Mouse (Mus musculus) heart, adult 11 months (tissue): Measurements from ENCODE around the gene Fam178b.
"Not testable (repeated sequence)": the region's sequence is repeated elsewhere in the genome, so short reads cannot be mapped to it uniquely, and the experiment has no call there.

Source experiments
- DNase-seq: peaks from one replicate; pipeline ENCODE4 v3.0.0; 2022

Gene Fam178b

DNA sequence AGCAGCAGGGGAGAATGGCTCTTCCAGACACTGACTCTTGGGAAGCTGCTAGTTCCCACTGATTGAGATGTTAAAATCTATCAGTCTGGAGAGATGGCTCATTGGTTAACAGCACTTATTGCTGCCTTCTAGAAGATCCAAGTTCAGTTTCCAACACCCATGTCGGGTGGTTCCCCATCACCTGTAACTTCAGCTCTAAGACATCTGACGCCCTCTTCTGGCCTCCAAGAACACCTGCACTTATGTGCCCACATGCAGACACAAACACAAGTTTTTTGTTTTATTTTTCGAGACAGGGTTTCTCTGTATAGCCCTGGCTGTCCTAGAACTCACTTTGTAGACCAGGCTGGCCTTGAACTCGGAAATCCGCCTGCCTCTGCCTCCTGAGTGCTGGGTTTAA, 67.0 kb downstream of the Fam178b start:
- DNase-seq: not testable (repeated sequence)

DNA sequence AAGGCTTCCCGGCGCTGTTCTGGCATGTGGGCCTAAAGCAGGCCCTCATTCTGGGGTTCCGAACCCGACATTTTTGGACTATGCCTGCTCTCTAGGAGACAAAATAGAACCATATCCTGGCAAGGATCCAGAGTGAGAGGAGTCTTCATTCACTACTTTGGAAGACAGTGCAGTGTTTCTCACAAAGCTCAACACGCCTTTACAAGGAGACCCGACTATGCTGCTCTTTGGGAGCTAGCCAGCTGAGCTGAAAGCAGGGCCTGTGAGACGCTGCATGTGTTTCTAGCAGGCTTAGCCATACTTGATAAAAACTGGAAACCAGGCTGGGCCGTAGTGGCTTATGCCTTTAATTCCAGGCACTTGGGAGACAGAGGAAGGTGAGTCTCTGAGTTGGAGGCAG, 67.8 kb downstream of the Fam178b start:
- peak; percentile 90 for DNase-seq

DNA sequence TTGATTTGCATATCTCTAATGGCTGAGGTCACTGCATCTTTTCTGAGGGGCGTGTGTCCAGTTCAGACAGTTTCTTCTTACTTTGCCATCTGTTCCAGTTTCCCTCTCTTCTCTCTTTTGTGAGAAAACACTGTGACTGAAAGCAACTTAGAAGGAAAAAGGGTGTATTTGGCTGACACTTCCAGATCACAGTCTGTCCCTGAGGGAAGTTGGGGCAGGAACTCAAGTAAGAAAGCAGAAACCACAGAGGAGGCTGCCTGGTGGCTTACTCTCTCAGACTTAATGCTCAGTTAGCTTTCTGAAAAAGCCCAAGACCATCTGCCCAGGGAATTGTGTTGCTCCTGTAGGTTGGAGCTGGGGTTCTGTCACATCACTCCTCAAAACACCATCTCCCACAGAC, 68.4 kb downstream of the Fam178b start:
- DNase-seq: peak; percentile 85

DNA sequence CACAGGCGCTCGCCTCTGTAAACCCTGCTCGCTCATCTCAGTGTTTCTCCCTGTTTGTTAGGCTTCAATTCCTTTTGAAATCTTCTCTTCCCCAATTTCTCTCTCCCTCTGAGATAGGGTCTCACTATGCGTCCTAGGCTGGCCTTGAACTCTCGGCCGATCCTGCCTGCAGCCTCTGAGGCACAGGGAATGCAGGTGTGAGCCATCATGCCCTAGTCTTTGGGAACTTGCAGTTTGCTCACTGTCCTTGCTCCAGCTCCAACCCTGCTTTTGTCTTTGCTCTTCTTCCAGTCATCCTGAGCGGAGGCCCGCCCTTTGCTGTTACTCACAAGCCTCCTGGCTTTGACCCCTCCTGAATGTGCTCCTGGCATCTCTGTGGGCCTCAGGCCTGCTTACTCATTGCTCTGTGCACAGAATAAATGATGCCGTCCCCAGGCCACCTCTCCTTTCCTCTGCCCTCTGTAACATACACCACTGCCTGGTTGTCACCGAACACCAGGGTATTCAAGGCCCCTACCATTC, 69.5 kb downstream of the Fam178b start:
- peak; percentile 87 for DNase-seq

DNA sequence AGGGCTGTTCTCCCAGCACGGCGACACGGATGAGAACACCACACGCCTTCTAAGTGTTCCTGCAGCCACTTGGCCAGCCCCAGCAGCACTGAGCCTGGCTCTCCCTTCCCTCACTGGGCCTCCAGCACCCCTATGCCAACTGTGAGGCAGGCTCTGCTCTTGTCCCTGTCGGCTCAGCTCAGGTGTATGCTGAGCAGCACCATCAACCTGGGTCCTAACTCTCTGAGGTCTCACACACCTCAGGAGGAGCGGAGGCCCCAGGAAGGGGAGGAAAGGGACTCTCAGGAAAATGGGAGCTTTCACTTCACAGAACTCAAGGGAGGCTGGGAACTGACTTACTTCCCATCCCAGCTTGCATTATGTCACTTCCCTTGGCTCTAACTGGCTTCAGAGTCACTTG, 70.6 kb downstream of the Fam178b start:
- DNase-seq: peak; percentile 97

DNA sequence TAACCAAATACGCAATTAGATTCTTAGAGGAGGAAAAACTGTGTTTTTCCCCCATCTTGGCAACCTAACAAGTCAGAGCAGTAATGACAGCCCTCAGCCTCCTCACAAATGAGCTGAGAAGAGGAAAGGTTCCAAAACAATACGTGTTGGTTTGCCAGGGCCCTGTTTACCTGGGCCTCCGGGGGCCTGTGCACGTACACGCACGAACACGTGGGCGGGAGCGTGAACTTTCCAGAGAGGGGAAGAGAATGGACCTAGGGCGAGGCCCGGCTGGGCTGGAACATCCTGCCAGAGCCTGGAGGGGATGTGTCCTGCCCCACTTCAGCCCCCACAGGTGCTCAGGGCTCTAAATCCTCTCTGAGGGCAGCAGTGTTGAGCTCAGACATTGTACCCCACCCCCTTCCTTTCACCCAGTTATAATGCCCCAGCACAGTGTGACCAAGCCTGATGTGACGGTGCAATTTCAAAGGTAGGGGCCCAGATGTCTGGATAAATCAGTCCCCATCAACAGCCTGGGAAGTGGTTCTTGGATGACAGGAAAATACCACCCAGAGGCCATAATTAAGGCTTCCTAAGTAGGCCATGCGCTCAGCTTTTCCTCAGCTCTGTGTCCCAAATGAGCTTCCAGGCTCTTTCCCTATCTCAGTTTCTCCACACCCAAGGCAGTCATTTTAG, 71.4 kb downstream of the Fam178b start:
- DNase-seq: peak; percentile 99

DNA sequence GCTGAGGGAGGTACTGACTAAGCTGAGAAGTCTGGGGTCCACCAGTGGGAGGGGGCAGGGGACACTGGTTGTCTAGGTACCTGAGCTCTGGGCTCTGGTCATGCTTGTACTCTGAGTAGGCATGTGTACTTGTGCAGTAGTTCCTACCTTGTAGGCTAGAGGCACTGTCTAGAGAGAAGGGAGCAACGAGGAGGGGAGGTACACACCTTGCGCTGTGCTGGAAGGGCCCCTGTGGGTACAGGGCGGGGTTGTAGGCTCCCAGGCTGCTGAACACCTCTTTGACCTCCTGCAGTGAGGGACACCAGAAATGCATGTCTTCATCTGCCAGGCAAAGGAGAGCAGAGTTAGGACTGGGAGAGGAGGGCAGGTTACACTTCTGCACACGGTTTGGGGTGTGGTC, 74.8 kb downstream of the Fam178b start:
- DNase-seq: no peak

DNA sequence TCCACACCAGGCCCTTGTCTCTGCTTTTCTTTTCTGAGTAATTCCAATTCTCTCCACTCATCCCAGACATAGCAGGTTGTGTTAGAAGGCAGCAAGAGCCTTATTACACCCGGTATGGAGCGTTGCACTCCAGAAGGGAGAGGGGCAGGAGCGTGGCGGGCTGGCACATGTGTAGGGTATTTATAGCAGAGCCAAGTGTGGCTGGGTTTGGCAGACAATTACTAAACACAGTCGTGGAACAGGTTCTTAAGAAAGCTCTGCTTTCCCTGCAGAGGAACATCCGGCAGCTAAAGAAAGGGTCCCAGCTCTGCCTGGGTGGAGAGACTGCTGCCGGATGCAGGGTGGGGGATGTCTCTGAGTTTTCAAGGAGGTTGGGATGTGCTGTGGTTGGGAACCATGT, 76.0 kb downstream of the Fam178b start:
- DNase-seq: peak; percentile 92

DNA sequence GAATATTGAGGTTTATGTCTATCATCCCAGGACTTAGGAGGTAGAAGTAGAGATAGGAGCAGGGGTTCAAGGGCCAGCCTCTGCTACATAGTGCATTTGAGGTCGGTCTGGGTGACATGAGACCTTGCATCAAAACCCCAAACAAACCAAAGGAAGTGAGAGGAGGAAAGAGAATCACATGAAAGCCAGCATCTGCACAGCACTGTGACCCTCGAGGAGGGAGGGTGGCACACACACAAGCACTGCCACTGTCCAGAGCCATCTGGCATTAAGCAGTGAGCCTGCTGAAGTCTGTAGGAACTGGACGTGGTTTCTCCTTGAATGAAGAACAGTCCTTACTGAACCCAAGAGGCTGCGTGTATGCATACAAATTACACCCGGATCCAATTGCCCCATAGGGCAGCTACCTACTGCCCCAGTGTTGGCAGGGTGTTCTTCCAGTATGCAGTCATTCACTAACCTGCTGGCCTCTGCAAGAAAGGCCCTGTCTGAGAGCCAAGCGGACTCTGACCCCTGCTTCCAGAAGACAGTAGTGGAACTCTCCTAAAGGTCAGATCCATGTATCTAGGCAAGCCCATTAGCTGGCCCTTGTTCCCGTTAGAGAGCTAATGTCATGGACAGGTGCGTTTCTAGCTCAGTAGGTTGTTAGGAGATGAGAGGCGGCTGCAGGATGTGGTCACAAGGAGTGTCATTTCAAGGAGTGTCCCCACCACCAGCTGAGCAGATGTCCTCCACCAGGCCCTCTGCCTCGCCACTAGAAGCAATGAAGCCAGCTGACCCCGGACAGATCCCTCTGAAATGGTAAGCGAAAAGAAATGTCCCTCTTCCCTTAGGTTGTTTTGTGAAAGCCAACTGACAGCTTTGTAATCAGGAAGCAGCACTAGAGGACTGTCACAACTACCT, 78.5 kb downstream of the Fam178b start:
- peak; percentile 87 for DNase-seq

DNA sequence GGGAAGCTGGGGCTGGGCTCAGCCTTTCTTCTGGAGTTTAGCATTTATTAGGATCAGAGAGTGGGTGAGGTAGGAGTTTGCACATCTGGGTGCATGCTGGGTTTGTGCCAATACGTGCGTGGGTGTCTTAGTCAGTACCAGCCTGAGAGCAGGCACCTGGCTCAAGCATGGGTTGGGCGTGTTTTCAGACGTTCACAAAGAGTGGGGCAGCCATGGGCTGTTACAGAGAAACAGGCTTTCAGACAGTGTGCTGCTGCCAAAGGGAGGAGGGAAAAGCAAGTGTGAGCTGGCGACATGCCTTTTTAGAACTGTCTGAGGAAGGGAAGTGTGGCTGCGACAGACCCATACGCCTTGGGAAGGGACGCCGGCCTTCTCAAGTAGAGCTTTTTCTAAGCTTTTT, 79.6 kb downstream of the Fam178b start:
- DNase-seq: peak; percentile 98

DNA sequence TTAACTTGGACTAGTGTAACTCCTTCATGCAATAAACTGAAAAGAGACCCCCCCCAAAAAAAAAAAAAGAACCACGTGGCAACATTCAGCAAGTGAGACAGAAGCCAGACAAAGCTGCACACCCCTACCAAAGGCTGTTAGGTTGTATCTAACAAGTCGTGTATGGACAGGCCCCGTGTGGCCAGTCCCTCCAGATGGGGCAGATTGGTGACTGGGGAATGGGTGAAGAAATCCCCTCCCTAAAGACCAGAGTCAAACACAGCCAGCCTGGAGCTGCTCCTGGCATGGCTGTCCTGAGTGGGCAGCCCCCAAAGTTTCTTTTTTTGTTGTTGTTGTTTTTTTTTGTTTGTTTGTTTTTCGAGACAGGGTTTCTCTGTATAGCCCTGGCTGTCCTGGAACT, 80.7 kb downstream of the Fam178b start:
- no peak for DNase-seq

DNA sequence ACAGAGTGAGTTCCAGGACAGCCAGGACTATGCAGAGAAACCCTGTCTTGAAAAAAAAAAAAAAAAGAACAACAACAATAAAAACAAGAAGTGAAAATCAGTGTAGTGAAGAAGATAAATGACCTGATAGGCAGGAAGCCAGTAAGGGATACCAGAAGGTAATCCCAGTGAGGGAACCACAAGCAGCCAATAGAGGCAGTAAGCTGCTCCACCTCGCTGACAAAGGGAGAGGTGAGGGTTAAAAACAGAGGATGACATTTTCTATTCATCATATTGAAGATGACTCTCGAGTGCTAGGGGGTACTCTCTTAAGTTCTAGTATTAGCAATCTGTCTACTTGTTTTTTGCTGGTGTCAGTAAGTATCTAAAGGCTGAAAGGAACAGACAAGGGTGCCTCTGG, 84.6 kb downstream of the Fam178b start:
- DNase-seq: no peak

DNA sequence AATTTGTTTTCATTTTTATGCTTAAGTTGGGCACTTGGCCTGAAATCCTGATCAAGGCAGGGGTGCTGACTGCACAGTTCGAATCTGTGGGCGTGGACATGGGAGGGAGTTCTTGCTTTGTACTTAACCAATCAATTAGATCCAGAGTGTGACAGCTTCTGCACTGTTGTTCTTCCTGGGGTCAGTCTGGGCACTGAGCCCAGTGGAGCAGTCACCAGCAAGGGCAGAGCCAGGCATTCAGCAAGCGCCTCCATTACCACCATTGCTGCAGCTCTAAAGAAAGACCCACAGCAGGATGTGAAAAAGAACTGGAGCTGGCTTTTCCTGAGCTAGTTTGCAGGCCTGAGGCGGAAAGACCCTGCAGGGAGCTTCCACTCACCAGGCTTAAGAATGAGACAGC, 86.9 kb downstream of the Fam178b start:
- peak; percentile 94 for DNase-seq

DNA sequence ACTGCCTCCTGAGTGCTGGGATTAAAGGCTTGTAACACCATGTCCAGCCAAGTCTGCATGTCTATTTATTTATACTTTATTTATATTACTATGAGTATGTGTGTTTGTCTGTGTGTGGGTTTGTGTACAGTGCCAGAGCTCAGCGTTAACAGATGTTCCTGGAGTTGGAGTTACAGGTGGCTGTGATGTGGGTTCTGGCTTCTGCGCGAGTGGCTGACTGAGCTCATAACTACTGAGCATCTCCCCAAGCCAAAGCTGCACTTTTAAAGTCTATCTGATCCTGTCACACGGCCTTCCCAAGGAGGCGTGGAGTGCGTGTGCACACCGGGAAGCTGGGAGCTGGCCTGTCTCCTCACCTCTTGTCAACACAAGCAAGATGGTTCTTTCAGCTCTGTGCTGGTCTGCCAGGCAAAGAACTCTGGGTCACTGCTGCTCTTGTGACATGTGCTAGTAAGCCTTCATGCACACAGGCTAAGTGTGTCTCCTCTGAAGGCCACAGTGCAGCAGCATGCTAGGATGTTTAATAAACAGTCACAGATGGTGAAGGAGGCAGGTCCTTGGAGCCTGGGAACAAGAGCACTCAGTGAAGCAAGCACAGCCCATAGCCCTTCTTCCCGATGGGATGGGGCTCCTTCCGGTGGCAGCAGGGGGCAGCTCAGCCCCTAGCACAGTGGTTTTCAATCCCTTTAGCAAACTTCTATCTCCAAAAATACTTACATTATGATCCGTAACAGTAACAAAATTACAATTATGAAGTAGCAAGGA, 87.6 kb downstream of the Fam178b start:
- peak; percentile 89 for DNase-seq

DNA sequence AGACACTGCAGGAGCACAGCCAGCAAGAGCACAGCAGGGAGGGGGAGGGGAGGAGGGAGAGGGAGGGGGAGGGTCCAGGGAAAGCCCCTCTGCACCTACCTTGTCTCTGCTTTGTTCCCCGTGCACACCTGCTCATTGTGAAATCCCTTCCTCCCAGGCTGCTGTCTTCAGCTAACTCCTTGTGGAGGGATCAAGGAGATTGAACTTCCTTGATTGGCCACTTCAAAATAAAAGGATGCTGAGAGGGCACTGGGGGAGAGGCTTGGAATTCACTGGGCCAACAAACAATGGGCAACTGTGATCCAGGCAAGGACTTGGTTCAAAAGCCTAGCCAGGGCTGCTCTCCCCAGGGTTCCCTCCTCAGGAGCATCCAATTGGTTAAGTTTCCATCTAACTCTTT, 89.9 kb downstream of the Fam178b start:
- no peak for DNase-seq

DNA sequence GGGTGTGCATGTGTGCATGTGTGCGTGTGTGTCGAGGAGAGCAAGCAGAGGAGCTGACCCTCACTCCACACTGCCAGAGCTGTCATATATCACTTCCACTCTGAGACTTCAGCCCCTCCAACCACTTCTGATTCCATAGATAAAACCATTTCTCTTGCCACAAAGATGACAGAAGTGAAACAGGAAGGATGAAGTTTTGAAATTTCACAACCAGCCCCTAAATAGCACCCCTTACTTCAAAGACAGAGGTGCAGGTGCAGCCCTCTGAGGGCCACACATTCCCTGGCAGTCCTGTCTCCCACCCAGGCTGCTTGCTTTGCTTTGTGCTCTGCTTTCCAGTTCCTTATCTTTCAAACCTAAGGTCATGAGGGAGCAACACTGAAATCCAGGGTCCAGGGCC, 91.6 kb downstream of the Fam178b start:
- DNase-seq: peak; percentile 78

DNA sequence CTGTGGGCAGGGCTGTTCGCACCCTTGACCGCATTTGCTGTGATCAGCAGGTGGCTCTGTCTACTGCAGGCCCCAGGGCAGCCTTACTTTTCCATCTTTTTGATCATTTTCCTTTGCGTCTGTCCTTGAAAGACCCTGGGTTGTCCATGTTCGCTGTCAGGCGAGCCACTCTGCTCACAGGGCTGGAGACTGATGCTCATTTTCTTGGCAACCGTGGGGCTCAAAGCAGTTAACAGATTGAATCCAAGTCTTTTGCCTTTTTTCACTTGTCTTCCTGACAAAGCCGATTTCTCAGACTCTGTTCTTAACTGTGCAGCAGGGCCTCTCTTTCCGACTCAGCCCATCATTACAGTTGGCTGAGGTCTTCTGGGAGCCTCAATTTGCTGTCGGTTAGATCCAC, 92.3 kb downstream of the Fam178b start:
- peak; percentile 87 for DNase-seq

DNA sequence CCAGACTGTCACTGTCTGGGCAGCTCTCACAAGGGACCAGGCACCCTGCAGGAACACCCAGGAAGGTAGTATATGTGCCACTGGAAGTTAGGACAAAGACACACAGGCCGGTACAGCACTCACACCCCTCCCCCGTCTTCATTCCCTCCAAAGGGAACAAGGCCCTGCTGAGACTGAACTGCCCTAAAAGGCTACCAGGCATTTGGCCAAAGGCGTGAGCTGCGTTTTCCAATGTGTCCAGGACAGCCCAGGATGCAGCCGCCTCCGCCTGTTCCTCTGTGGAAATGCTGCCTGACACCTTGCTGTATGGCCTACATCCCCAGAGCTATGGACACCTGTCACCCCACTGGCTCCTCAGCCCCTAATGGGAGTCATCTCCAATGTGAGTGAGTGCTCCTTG, 93.5 kb downstream of the Fam178b start:
- DNase-seq: peak; percentile 99

DNA sequence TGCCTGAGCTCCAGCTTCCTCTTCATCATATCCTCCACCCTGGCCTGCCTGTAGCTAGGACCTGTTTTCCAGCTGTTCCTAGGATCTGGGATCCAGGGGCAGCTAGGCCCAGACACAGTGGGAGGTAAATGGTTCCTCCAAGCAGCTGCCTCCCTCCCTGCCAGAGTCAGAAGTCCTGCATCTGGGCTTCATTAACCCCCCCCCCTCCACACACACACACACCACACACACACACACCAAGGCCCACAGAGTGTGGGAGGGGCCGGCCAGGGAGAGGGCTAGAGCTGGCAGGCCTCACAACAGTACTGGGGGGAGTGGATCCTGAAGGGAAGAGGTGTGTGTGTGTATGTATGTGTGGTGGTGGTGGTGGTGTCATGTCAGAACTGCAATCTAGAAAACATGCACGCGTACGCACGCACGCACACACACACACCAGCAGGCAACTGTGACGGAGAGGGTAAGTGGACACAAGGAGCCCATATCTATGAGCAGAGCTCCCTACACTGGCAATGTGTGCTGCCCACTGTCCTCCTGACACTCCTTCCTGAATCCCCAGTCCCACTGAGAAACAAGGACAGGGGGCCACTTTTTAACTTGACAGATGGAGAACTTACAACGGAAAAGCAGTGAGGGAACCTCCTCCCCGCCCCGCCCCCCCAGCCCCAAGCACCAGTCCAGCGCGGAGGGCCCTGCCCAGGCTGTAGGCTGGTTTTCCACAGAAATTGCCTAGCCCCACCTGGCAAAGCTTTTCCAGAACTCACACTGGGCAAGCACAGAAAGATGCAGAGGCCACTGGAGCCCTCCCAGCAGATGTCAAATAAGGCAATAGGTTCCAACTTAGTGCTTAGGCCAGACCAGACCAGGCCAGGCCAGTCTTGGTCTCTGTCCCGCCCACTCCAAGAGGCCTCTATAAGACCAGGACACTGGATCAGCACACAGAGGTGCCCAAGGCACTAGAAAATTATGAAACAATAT, 94.2 kb downstream of the Fam178b start:
- peak; percentile 97 for DNase-seq

DNA sequence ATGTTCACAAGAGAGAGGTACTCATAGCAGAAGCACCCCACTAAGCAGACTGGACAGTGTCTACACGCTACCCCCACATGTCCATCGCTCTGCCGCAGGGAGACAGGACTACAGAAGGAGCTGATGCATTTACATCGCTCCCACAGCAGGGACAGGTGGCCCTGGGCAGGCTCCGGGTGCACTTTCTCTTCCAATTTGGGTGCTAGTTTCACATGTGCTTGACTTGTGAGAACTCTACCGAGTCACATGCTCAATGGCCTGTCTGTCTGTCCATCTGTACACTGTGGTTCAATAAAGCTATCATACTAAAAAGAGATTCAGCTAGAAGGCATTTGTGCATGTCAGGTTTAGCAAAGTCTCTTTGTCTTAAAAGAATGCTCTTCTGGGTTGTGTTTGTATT, 95.1 kb downstream of the Fam178b start:
- peak; percentile 88 for DNase-seq

DNA sequence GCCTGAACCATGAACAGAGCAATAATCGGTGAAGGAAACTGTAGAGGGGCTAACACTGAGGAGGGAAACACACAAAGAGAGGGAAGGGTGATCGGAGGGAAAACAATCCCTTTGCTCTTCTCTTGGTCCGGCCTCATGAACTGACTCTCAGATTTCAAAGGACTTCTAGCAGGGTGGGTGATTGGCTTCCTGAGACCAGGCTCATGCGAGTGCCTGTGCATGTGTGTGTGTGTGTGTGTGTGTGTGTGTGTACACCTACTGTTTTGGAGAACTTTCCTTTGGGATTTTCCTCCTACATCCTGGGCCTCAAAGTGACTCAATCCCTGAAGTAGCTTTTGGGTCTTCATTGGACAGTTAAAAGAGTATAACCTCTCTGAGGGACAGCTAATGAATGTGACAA, 96.7 kb downstream of the Fam178b start:
- peak; percentile 80 for DNase-seq
